Mouse (Mus musculus) heart, adult 18-20 months (tissue): Measurements from ENCODE around the gene Amdhd1. TPM values are rescaled to one million over a fixed set of nuclear protein-coding genes. Genes with fewer than 3 reads are reported as not detected.

ENCODE experiments used
- total RNA-seq, 2 experiments: library from RNA; stranded (reverse); gene quantifications; 2 replicates each; pipeline ENCODE4 v1.2.3; 2021

Amdhd1 gene
- total RNA-seq, 2 experiments from 2014 or later: not detected

Other genes with a start within 250 kb of the Amdhd1 start
- 10 to 100 TPM; 27.9 to 29.5 TPM for gene Elk3, start 228.9 kb downstream of the Amdhd1 start, total RNA-seq
- 10 to 100 TPM; 32.3 to 35.4 TPM for gene Lta4h, start 86.6 kb downstream of the Amdhd1 start, total RNA-seq
- under 1 TPM in 1 of 2 experiments, not detected in 1; 0.54 TPM for gene Hal, start 51.3 kb downstream of the Amdhd1 start, total RNA-seq
- not detected for gene Ccdc38, start 599 bp upstream of the Amdhd1 start, total RNA-seq
- 10 to 100 TPM in 1 of 2 experiments, 1 to 10 TPM in 1; 9.3 to 10.8 TPM for gene Snrpf, start 49.7 kb upstream of the Amdhd1 start, total RNA-seq
- 10 to 100 TPM; 12.7 to 18.0 TPM for gene Ntn4, start 100.6 kb upstream of the Amdhd1 start, total RNA-seq